Mouse (Mus musculus) midbrain, embryonic 11.5 days (tissue): ENCODE measurements around the gene Arl13a. TPM values are rescaled to one million over a fixed set of nuclear protein-coding genes. Genes with fewer than 3 reads are reported as not detected.

ENCODE experiments used
- ATAC-seq: fragments of 200-750 bp; cut with Nextera tagmentation; 2 replicates; pipeline ENCODE4 v1.8.0; 2017; ENCODE audit warnings: moderate TSS enrichment, moderate library complexity; ENCODE audit not compliant: low FRiP score
- DNase-seq: peaks from one replicate; pipeline ENCODE4 v3.0.0; 2015; ENCODE audit warnings: low spot score; ENCODE audit errors: missing footprints
- H3K27ac ChIP-seq: fragments of 300-500 bp; sonication (generic); 2 replicates; pipeline ENCODE4 v1.5.1; 2014; ENCODE audit warnings: low read depth, low read length
- H3K27me3 ChIP-seq: fragments of 300-500 bp; sonication (generic); 2 replicates; pipeline ENCODE4 v1.6.1; 2014; ENCODE audit warnings: mild to moderate bottlenecking, low read length, moderate library complexity, mixed read lengths; ENCODE audit not compliant: control insufficient read depth, insufficient read depth
- H3K36me3 ChIP-seq: fragments of 300-500 bp; sonication (generic); 2 replicates; pipeline ENCODE4 v1.6.1; 2014; ENCODE audit warnings: mild to moderate bottlenecking, low read length, moderate library complexity, mixed read lengths; ENCODE audit not compliant: control insufficient read depth, insufficient read depth
- H3K4me1 ChIP-seq: fragments of 300-500 bp; sonication (generic); 2 replicates; pipeline ENCODE4 v1.6.1; 2014; ENCODE audit warnings: low read length; ENCODE audit not compliant: control insufficient read depth, insufficient read depth
- H3K4me2 ChIP-seq: fragments of 300-500 bp; sonication (generic); 2 replicates; pipeline ENCODE4 v1.6.1; 2014; ENCODE audit warnings: mild to moderate bottlenecking, moderate library complexity
- H3K4me3 ChIP-seq: fragments of 300-500 bp; sonication (generic); 2 replicates; pipeline ENCODE4 v1.5.1; 2014; ENCODE audit warnings: low read depth, low read length
- H3K9ac ChIP-seq: fragments of 300-500 bp; sonication (generic); 2 replicates; pipeline ENCODE4 v1.6.1; 2014; ENCODE audit warnings: low read length
- H3K9me3 ChIP-seq: fragments of 300-500 bp; sonication (generic); 2 replicates; pipeline ENCODE4 v1.6.1; 2016; ENCODE audit warnings: low read length; ENCODE audit not compliant: control insufficient read depth
- WGBS: fragments of 180-500 bp; shearing (Covaris S2); extraction: QIAGEN DNeasy Blood & Tissue Kit; methylation state at CpG from one replicate; pipeline ENCODE4 v1.1.7; 2014; 5-methylcytosine and 5-hydroxymethylcytosine counted together
- polyA plus RNA-seq: library from polyadenylated mRNA; unstranded; fragments of >200 nt; fragmentation: Nextera tagmentation; extraction: Ambion mirVana; gene quantifications from 2 replicates; pipeline ENCODE4 v1.2.1, GENCODE M21; 2014

Arl13a gene
- polyA plus RNA-seq, 1 experiment from 2014 or later: not detected

GRCm38 (mm10) chrX:134245946-134246345, 58.6 kb downstream of the Arl13a start:
- DNase-seq (no peak), ATAC-seq (no peak)
- H3K9me3 ChIP-seq: no peaks in the 10 kb centered on the region
- 92% methylated on average over 10 of the region's 10 CpGs for WGBS
- H3K4me3 ChIP-seq: no peak overlapping the region
- no peaks in the 10 kb centered on the region for H3K27me3 ChIP-seq
- H3K4me1 ChIP-seq: no peaks in the 10 kb centered on the region
- no peak overlapping the region for H3K9ac ChIP-seq
- no peak overlapping the region for H3K4me2 ChIP-seq
- H3K36me3 ChIP-seq: no peaks in the 10 kb centered on the region
- no peak overlapping the region for H3K27ac ChIP-seq

GRCm38 (mm10) chrX:134248202-134248601, 60.9 kb downstream of the Arl13a start:
- H3K27ac ChIP-seq: no peak overlapping the region
- DNase-seq: no peak
- no peak for ATAC-seq
- no peak overlapping the region for H3K9ac ChIP-seq
- H3K9me3 ChIP-seq: no peaks in the 10 kb centered on the region
- H3K4me1 ChIP-seq: no peaks in the 10 kb centered on the region
- no peaks in the 10 kb centered on the region for H3K27me3 ChIP-seq
- WGBS: 79% methylated on average over 2 of the region's 2 CpGs
- H3K4me2 ChIP-seq: no peak overlapping the region
- H3K36me3 ChIP-seq: no peaks in the 10 kb centered on the region
- H3K4me3 ChIP-seq: no peak overlapping the region

Other genes starting within 250 kb of the Arl13a start
- gene Sytl4, start 205.7 kb upstream of the Arl13a start, polyA plus RNA-seq: 1.5 and 1.8 TPM in 2 replicates
- gene Cstf2, start 128.3 kb upstream of the Arl13a start, polyA plus RNA-seq: 66.9 and 74.0 TPM in 2 replicates
- gene Xkrx, start 25.4 kb upstream of the Arl13a start, polyA plus RNA-seq: 0.04 and 0.06 TPM in 2 replicates
- 0.12 TPM in 1 of 2 replicates, not detected in the other for gene Nox1, start 34.5 kb downstream of the Arl13a start, polyA plus RNA-seq
- 7.8 and 9.4 TPM in 2 replicates for gene Trmt2b, start 89.5 kb downstream of the Arl13a start, polyA plus RNA-seq
- 27.7 and 31.2 TPM in 2 replicates for gene Tmem35a, start 107.7 kb downstream of the Arl13a start, polyA plus RNA-seq
- 27.7 and 31.9 TPM in 2 replicates for gene Cenpi, start 120.6 kb downstream of the Arl13a start, polyA plus RNA-seq
- gene Drp2, start 217.1 kb downstream of the Arl13a start, polyA plus RNA-seq: 8.8 and 9.3 TPM in 2 replicates